Mouse (Mus musculus): Measurements from ENCODE around the gene Lrp1. TPM values are rescaled to one million over a fixed set of nuclear protein-coding genes. Genes with fewer than 3 reads are reported as not detected.

Gene Lrp1
- polyA plus RNA-seq, 1 experiment from 2014 or later = 35.7 TPM

- ATAC-seq (replicated peaks; ENCODE audit: low FRiP score) (no peak), DNase-seq (ENCODE audit: low spot score) (no peak)
- no peaks in the 10 kb centered on the region for H3K36me3 ChIP-seq (ENCODE audit: control insufficient read depth, insufficient read depth, low read length)
- H3K4me1 ChIP-seq (replicated peaks; ENCODE audit: control insufficient read depth, insufficient read depth, low read length) = peaks cover 55% of the 10 kb centered on the region
- H3K9me3 ChIP-seq (ENCODE audit: control insufficient read depth, low read length) = no peaks in the 10 kb centered on the region
- H3K27me3 ChIP-seq (replicated peaks; ENCODE audit: control insufficient read depth, insufficient read depth, low read length) = peaks cover 63% of the 10 kb centered on the region
- H3K4me3 ChIP-seq (ENCODE audit: low read depth, low read length) = peak overlapping the region; percentile 63
- no peak overlapping the region for H3K9ac ChIP-seq (ENCODE audit: low read depth, low read length)
- no peak overlapping the region for H3K27ac ChIP-seq (ENCODE audit: low read depth, low read length)
- peak overlapping the region; percentile 93 for H3K4me2 ChIP-seq
- 28% methylated on average over 13 of the region's 13 CpGs for WGBS
Observed at GRCm38 (mm10) chr10:127664891-127665290, 43.9 kb upstream of the Lrp1 start.

GRCm38 (mm10) chr10:127664166-127664565, 43.2 kb upstream of the Lrp1 start:
- DNase-seq (ENCODE audit: low spot score) = no peak
- Histone ChIP-seq H3K9me3 (ENCODE audit: control insufficient read depth, low read length) (no peaks in the 10 kb centered on the region), H3K4me2 (peak overlapping the region; percentile 93), H3K4me1 (replicated peaks; ENCODE audit: control insufficient read depth, insufficient read depth, low read length) (peaks cover 49% of the 10 kb centered on the region), H3K9ac (ENCODE audit: low read depth, low read length) (no peak overlapping the region), H3K27ac (ENCODE audit: low read depth, low read length) (no peak overlapping the region), H3K36me3 (ENCODE audit: control insufficient read depth, insufficient read depth, low read length) (no peaks in the 10 kb centered on the region), H3K27me3 (replicated peaks; ENCODE audit: control insufficient read depth, insufficient read depth, low read length) (peaks cover 63% of the 10 kb centered on the region), H3K4me3 (ENCODE audit: low read depth, low read length) (no peak overlapping the region)
- ATAC-seq (replicated peaks; ENCODE audit: low FRiP score) = no peak
- WGBS = 19% methylated on average over 16 of the region's 16 CpGs

- Histone ChIP-seq H3K9me3 (ENCODE audit: control insufficient read depth, low read length) (no peaks in the 10 kb centered on the region), H3K36me3 (ENCODE audit: control insufficient read depth, insufficient read depth, low read length) (no peaks in the 10 kb centered on the region), H3K9ac (ENCODE audit: low read depth, low read length) (no peak overlapping the region), H3K27me3 (replicated peaks; ENCODE audit: control insufficient read depth, insufficient read depth, low read length) (peaks cover 62% of the 10 kb centered on the region), H3K27ac (ENCODE audit: low read depth, low read length) (no peak overlapping the region), H3K4me3 (ENCODE audit: low read depth, low read length) (peak overlapping the region; percentile 7; the same call in 1 of the 2 replicates), H3K4me1 (replicated peaks; ENCODE audit: control insufficient read depth, insufficient read depth, low read length) (peaks cover 44% of the 10 kb centered on the region), H3K4me2 (no peak overlapping the region; the same call in 1 of the 2 replicates)
- no peak for DNase-seq (ENCODE audit: low spot score)
- ATAC-seq (replicated peaks; ENCODE audit: low FRiP score) = no peak
- 32% methylated on average over 5 of the region's 5 CpGs for WGBS
Observed at GRCm38 (mm10) chr10:127663590-127663989, 42.6 kb upstream of the Lrp1 start.

GRCm38 (mm10) chr10:127662666-127663253, 41.8 kb upstream of the Lrp1 start:
- H3K9ac ChIP-seq (ENCODE audit: low read depth, low read length) = no peak overlapping the region
- peak overlapping the region; percentile 37; the same call in 1 of the 2 replicates for H3K4me3 ChIP-seq (ENCODE audit: low read depth, low read length)
- peak overlapping the region; percentile 68 for H3K4me2 ChIP-seq
- no peaks in the 10 kb centered on the region for H3K36me3 ChIP-seq (ENCODE audit: control insufficient read depth, insufficient read depth, low read length)
- H3K9me3 ChIP-seq (ENCODE audit: control insufficient read depth, low read length) = no peaks in the 10 kb centered on the region
- ATAC-seq (replicated peaks; ENCODE audit: low FRiP score) (no peak), DNase-seq (ENCODE audit: low spot score) (no peak)
- peaks cover 54% of the 10 kb centered on the region for H3K27me3 ChIP-seq (replicated peaks; ENCODE audit: control insufficient read depth, insufficient read depth, low read length)
- WGBS = 30% methylated on average over 19 of the region's 19 CpGs
- peaks cover 39% of the 10 kb centered on the region for H3K4me1 ChIP-seq (replicated peaks; ENCODE audit: control insufficient read depth, insufficient read depth, low read length)
- H3K27ac ChIP-seq (ENCODE audit: low read depth, low read length) = no peak overlapping the region

- H3K9ac ChIP-seq (ENCODE audit: low read depth, low read length) = peak overlapping the region; percentile 48
Observed at GRCm38 (mm10) chr10:127661915-127662663, 41.1 kb upstream of the Lrp1 start.

GRCm38 (mm10) chr10:127661291-127661914, 40.5 kb upstream of the Lrp1 start:
- Histone ChIP-seq H3K4me1 (replicated peaks; ENCODE audit: control insufficient read depth, insufficient read depth, low read length) (peaks cover 36% of the 10 kb centered on the region), H3K4me2 (peak overlapping the region; percentile 68), H3K9ac (ENCODE audit: low read depth, low read length) (peak overlapping the region; percentile 48), H3K27ac (ENCODE audit: low read depth, low read length) (no peak overlapping the region), H3K36me3 (ENCODE audit: control insufficient read depth, insufficient read depth, low read length) (no peaks in the 10 kb centered on the region), H3K9me3 (ENCODE audit: control insufficient read depth, low read length) (no peaks in the 10 kb centered on the region), H3K27me3 (replicated peaks; ENCODE audit: control insufficient read depth, insufficient read depth, low read length) (peaks cover 40% of the 10 kb centered on the region), H3K4me3 (ENCODE audit: low read depth, low read length) (peak overlapping the region; percentile 37)
- ATAC-seq (replicated peaks; ENCODE audit: low FRiP score) (no peak), DNase-seq (ENCODE audit: low spot score) (no peak)
- WGBS = 29% methylated on average over 14 of the region's 14 CpGs

More at GRCm38 (mm10) chr10:127661915-127662663, 41.1 kb upstream of the Lrp1 start:
- Histone ChIP-seq H3K9me3 (ENCODE audit: control insufficient read depth, low read length) (no peaks in the 10 kb centered on the region), H3K27ac (ENCODE audit: low read depth, low read length) (peak overlapping the region; percentile 25; the same call in 1 of the 2 replicates), H3K4me3 (ENCODE audit: low read depth, low read length) (peak overlapping the region; percentile 37), H3K4me1 (replicated peaks; ENCODE audit: control insufficient read depth, insufficient read depth, low read length) (peaks cover 39% of the 10 kb centered on the region), H3K36me3 (ENCODE audit: control insufficient read depth, insufficient read depth, low read length) (no peaks in the 10 kb centered on the region), H3K27me3 (replicated peaks; ENCODE audit: control insufficient read depth, insufficient read depth, low read length) (peaks cover 47% of the 10 kb centered on the region), H3K4me2 (peak overlapping the region; percentile 68)
- ATAC-seq (replicated peaks; ENCODE audit: low FRiP score) (peak; percentile 15), DNase-seq (ENCODE audit: low spot score) (no peak)
- 6% methylated on average over 16 of the region's 16 CpGs for WGBS

GRCm38 (mm10) chr10:127659551-127659950, 38.6 kb upstream of the Lrp1 start:
- peaks cover 29% of the 10 kb centered on the region for H3K4me1 ChIP-seq (replicated peaks; ENCODE audit: control insufficient read depth, insufficient read depth, low read length)
- no peaks in the 10 kb centered on the region for H3K9me3 ChIP-seq (ENCODE audit: control insufficient read depth, low read length)
- H3K27me3 ChIP-seq (replicated peaks; ENCODE audit: control insufficient read depth, insufficient read depth, low read length) = peaks cover 22% of the 10 kb centered on the region
- DNase-seq (ENCODE audit: low spot score) (no peak), ATAC-seq (replicated peaks; ENCODE audit: low FRiP score) (no peak)
- no peak overlapping the region for H3K4me3 ChIP-seq (ENCODE audit: low read depth, low read length)
- H3K9ac ChIP-seq (ENCODE audit: low read depth, low read length) = no peak overlapping the region
- H3K4me2 ChIP-seq = no peak overlapping the region
- peaks cover 5% of the 10 kb centered on the region; the same call in 1 of the 2 replicates for H3K36me3 ChIP-seq (ENCODE audit: control insufficient read depth, insufficient read depth, low read length)
- WGBS = 77% methylated on average over 1 of the region's 1 CpGs
- H3K27ac ChIP-seq (ENCODE audit: low read depth, low read length) = no peak overlapping the region

- WGBS = 30% methylated on average over 6 of the region's 6 CpGs
- H3K9me3 ChIP-seq (ENCODE audit: control insufficient read depth, low read length) = no peaks in the 10 kb centered on the region
- H3K27me3 ChIP-seq (replicated peaks; ENCODE audit: control insufficient read depth, insufficient read depth, low read length) = peaks cover 7% of the 10 kb centered on the region
- no peak overlapping the region for H3K4me2 ChIP-seq
- no peak overlapping the region for H3K4me3 ChIP-seq (ENCODE audit: low read depth, low read length)
- DNase-seq (ENCODE audit: low spot score) (no peak), ATAC-seq (replicated peaks; ENCODE audit: low FRiP score) (no peak)
- no peak overlapping the region for H3K9ac ChIP-seq (ENCODE audit: low read depth, low read length)
- peaks cover 7% of the 10 kb centered on the region; the same call in 1 of the 2 replicates for H3K36me3 ChIP-seq (ENCODE audit: control insufficient read depth, insufficient read depth, low read length)
- peaks cover 21% of the 10 kb centered on the region for H3K4me1 ChIP-seq (replicated peaks; ENCODE audit: control insufficient read depth, insufficient read depth, low read length)
- no peak overlapping the region for H3K27ac ChIP-seq (ENCODE audit: low read depth, low read length)
Observed at GRCm38 (mm10) chr10:127658076-127658475, 37.1 kb upstream of the Lrp1 start.

Measured in liver, embryonic 11.5 days (tissue).